Mouse (Mus musculus): ENCODE data around the gene D630039A03Rik. TPM values are rescaled to one million over a fixed set of nuclear protein-coding genes. Genes with fewer than 3 reads are reported as not detected.
"Not testable (repeated sequence)": the region's sequence is repeated elsewhere in the genome, so short reads cannot be mapped to it uniquely, and the experiment has no call there.

The D630039A03Rik gene
- polyA plus RNA-seq, 1 experiment from 2014 or later = 0.35 TPM

GRCm38 (mm10) chr4:57902619-57903018 lies 13.5 kb downstream of the D630039A03Rik start:
- Histone ChIP-seq H3K4me3 (no peak overlapping the region), H3K4me1 (replicated peaks) (peaks cover 5% of the 10 kb centered on the region; the same call in 1 of the 2 replicates), H3K27me3 (no peaks in the 10 kb centered on the region), H3K36me3 (no peaks in the 10 kb centered on the region), H3K27ac (replicated peaks) (no peak overlapping the region), H3K9me3 (no peaks in the 10 kb centered on the region), H3K4me2 (no peak overlapping the region), H3K9ac (no peak overlapping the region)
- 85% methylated on average over 5 of the region's 5 CpGs for WGBS
- ATAC-seq (ENCODE audit: low read depth) = no peak

- WGBS = 14% methylated on average over 4 of the region's 4 CpGs
- no peaks in the 10 kb centered on the region for H3K36me3 ChIP-seq
- H3K4me3 ChIP-seq = no peak overlapping the region
- H3K4me1 ChIP-seq (replicated peaks) = peaks cover 5% of the 10 kb centered on the region; the same call in 1 of the 2 replicates
- no peak overlapping the region for H3K4me2 ChIP-seq
- no peaks in the 10 kb centered on the region for H3K27me3 ChIP-seq
- H3K9ac ChIP-seq = no peak overlapping the region
- 0 out of 2 replicates have a peak, but pooled peaks have one; percentile 69 for ATAC-seq (ENCODE audit: low read depth)
- H3K27ac ChIP-seq (replicated peaks) = no peak overlapping the region
- H3K9me3 ChIP-seq = no peaks in the 10 kb centered on the region
Observed at GRCm38 (mm10) chr4:57901210-57901609, 14.9 kb downstream of the D630039A03Rik start.

- no peaks in the 10 kb centered on the region for H3K27me3 ChIP-seq
- H3K9ac ChIP-seq = no peak overlapping the region
- ATAC-seq (ENCODE audit: low read depth) = no peak
- no peak overlapping the region for H3K4me2 ChIP-seq
- H3K9me3 ChIP-seq = no peaks in the 10 kb centered on the region
- H3K4me3 ChIP-seq = no peak overlapping the region
- peaks cover 19% of the 10 kb centered on the region for H3K4me1 ChIP-seq (replicated peaks)
- no peak overlapping the region for H3K27ac ChIP-seq (replicated peaks)
- WGBS = 87% methylated on average over 3 of the region's 3 CpGs
- H3K36me3 ChIP-seq = no peaks in the 10 kb centered on the region
Observed at GRCm38 (mm10) chr4:57896631-57897030, 19.5 kb downstream of the D630039A03Rik start.

DNA sequence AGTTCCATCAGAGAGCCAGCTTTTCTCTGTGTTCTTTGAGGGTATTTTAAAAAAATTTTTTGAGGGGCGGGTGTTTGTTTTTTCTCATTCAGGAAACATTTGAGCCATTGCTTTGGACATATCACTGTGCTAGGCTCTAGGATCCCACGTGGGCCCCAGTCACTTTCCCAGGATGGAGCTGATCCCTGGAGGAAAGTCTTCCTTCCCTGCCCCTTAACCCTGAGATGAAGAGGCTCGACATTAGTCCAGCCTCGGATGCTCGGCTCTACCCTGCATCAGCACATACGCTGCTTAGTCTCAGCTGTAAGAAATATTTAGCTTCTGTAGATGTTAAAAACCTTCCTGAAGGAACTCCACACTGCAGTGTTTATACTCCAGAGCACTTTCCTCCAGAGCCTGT lies 20.2 kb downstream of the D630039A03Rik start:
- Histone ChIP-seq H3K9ac (no peak overlapping the region), H3K9me3 (no peaks in the 10 kb centered on the region), H3K27ac (replicated peaks) (no peak overlapping the region), H3K4me1 (replicated peaks) (peaks cover 26% of the 10 kb centered on the region), H3K27me3 (no peaks in the 10 kb centered on the region), H3K4me3 (no peak overlapping the region), H3K36me3 (no peaks in the 10 kb centered on the region), H3K4me2 (no peak overlapping the region)
- no peak for ATAC-seq (ENCODE audit: low read depth)
- 62% methylated on average over 6 of the region's 6 CpGs for WGBS

- no peak for ATAC-seq (ENCODE audit: low read depth)
- H3K4me2 ChIP-seq = no peak overlapping the region
- H3K27me3 ChIP-seq = no peaks in the 10 kb centered on the region
- no peaks in the 10 kb centered on the region for H3K36me3 ChIP-seq
- no peak overlapping the region for H3K27ac ChIP-seq (replicated peaks)
- no peaks in the 10 kb centered on the region for H3K9me3 ChIP-seq
- 52% methylated on average over 5 of the region's 5 CpGs for WGBS
- no peak overlapping the region for H3K4me3 ChIP-seq
- H3K4me1 ChIP-seq (replicated peaks) = peaks cover 26% of the 10 kb centered on the region
- no peak overlapping the region for H3K9ac ChIP-seq
Observed at GRCm38 (mm10) chr4:57895140-57895539, 21.0 kb downstream of the D630039A03Rik start.

GRCm38 (mm10) chr4:57892001-57892586 lies 24.0 kb downstream of the D630039A03Rik start:
- H3K4me2 ChIP-seq = peak overlapping the region; percentile 9; the same call in 1 of the 2 replicates
- H3K4me1 ChIP-seq (replicated peaks) = peaks cover 26% of the 10 kb centered on the region
- H3K27me3 ChIP-seq = no peaks in the 10 kb centered on the region
- no peak overlapping the region for H3K4me3 ChIP-seq
- H3K27ac ChIP-seq (replicated peaks) = peak overlapping the region; percentile 56; the same call in 1 of the 2 replicates
- no peaks in the 10 kb centered on the region for H3K9me3 ChIP-seq
- no peaks in the 10 kb centered on the region for H3K36me3 ChIP-seq
- peak; percentile 80 for ATAC-seq (ENCODE audit: low read depth)
- no peak overlapping the region for H3K9ac ChIP-seq
- 46% methylated on average over 10 of the region's 10 CpGs for WGBS

GRCm38 (mm10) chr4:57889773-57890172 lies 26.3 kb downstream of the D630039A03Rik start:
- no peak for ATAC-seq (ENCODE audit: low read depth)
- Histone ChIP-seq H3K36me3 (no peaks in the 10 kb centered on the region), H3K27ac (replicated peaks) (no peak overlapping the region), H3K9ac (no peak overlapping the region), H3K9me3 (no peaks in the 10 kb centered on the region), H3K4me1 (replicated peaks) (peaks cover 37% of the 10 kb centered on the region), H3K4me2 (no peak overlapping the region), H3K27me3 (no peaks in the 10 kb centered on the region), H3K4me3 (no peak overlapping the region)
- WGBS = 85% methylated on average over 8 of the region's 8 CpGs

GRCm38 (mm10) chr4:57888978-57889377 lies 27.1 kb downstream of the D630039A03Rik start:
- peaks cover 42% of the 10 kb centered on the region for H3K4me1 ChIP-seq (replicated peaks)
- not testable (repeated sequence) for H3K9me3 ChIP-seq; H3K27ac ChIP-seq (replicated peaks); H3K36me3 ChIP-seq; H3K9ac ChIP-seq; H3K27me3 ChIP-seq; H3K4me3 ChIP-seq; ATAC-seq (ENCODE audit: low read depth); H3K4me2 ChIP-seq
- WGBS = 97% methylated on average over 1 of the region's 1 CpGs

DNA sequence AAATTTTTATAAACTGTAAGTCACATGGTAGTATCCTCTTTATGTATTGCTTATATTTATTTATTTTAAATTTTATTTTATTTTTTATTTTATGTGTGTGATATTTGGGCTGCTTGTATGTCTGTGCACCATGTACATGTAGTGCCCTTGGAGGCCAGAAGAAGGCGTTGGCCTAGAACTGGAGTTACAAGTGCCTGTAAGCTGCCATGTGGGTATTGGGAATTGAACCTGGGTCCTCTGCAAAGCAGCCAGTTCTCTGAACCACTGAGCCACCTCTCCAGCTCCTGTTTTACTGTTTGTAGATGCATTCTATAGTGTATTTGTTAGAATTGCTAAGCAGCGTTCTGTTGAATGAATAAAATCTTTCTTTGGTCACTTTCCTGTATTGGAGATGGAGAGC lies 27.9 kb downstream of the D630039A03Rik start:
- H3K36me3 ChIP-seq = no peaks in the 10 kb centered on the region
- WGBS = 98% methylated on average over 2 of the region's 2 CpGs
- peaks cover 42% of the 10 kb centered on the region for H3K4me1 ChIP-seq (replicated peaks)
- no peak overlapping the region for H3K9ac ChIP-seq
- no peak for ATAC-seq (ENCODE audit: low read depth)
- H3K4me3 ChIP-seq = no peak overlapping the region
- no peak overlapping the region for H3K4me2 ChIP-seq
- no peaks in the 10 kb centered on the region for H3K9me3 ChIP-seq
- no peak overlapping the region for H3K27ac ChIP-seq (replicated peaks)
- H3K27me3 ChIP-seq = no peaks in the 10 kb centered on the region

GRCm38 (mm10) chr4:57886888-57887230 lies 29.2 kb downstream of the D630039A03Rik start:
- Histone ChIP-seq H3K27me3 (no peaks in the 10 kb centered on the region), H3K9ac (no peak overlapping the region), H3K4me3 (no peak overlapping the region), H3K9me3 (no peaks in the 10 kb centered on the region), H3K36me3 (no peaks in the 10 kb centered on the region), H3K27ac (replicated peaks) (no peak overlapping the region), H3K4me1 (replicated peaks) (peaks cover 33% of the 10 kb centered on the region), H3K4me2 (no peak overlapping the region)
- WGBS = 95% methylated on average over 3 of the region's 3 CpGs
- ATAC-seq (ENCODE audit: low read depth) = no peak

DNA sequence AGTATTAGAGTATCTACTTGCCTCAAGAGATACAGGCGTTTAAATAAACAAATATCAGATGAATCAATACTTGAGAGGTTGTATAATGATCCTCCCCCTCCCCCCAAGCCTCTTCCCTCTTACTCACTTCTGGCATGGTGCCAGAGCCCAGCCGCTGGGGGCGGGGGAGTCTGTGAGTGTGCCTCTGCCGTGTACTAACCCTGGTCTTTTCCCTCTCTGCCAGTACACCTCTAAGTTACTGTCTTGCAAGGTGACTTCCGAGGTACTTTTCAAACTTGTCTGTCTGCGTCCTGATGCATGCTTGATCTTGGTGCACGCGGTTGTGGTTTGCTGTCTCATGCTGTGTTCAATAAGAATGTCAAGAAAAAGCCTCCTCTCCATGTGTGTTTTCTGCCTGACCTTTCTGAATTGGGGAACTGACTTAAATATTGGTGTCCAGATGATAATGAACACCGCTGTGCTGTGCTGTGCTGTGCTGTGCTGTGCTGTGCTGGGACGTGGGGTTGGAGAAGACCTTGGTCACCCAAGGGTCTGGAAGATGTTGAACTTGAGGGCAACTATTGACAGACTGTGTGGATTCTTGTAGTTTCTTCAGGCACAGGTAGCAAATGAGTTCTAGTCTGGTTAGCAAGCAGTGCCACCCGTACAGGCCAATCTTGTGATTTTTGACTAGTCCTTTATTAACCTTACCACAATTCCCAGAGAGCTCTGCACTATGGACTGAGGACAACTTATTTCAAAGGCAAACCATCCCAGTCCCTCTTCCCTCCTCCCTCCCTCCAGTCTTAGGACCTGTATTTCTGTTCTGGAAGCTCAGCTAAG lies 29.8 kb downstream of the D630039A03Rik start:
- peak; percentile 70 for ATAC-seq (ENCODE audit: low read depth)
- Histone ChIP-seq H3K27me3 (no peaks in the 10 kb centered on the region), H3K9ac (no peak overlapping the region), H3K27ac (replicated peaks) (no peak overlapping the region), H3K36me3 (no peaks in the 10 kb centered on the region), H3K4me1 (replicated peaks) (peaks cover 27% of the 10 kb centered on the region), H3K4me2 (no peak overlapping the region), H3K4me3 (no peak overlapping the region), H3K9me3 (no peaks in the 10 kb centered on the region)
- WGBS = 63% methylated on average over 11 of the region's 11 CpGs

GRCm38 (mm10) chr4:57885186-57885585 lies 30.9 kb downstream of the D630039A03Rik start:
- no peaks in the 10 kb centered on the region for H3K27me3 ChIP-seq
- no peak overlapping the region for H3K27ac ChIP-seq (replicated peaks)
- no peaks in the 10 kb centered on the region for H3K9me3 ChIP-seq
- H3K4me3 ChIP-seq = no peak overlapping the region
- H3K4me1 ChIP-seq (replicated peaks) = peaks cover 24% of the 10 kb centered on the region
- H3K36me3 ChIP-seq = no peaks in the 10 kb centered on the region
- no peak overlapping the region for H3K4me2 ChIP-seq
- no peak overlapping the region for H3K9ac ChIP-seq
- ATAC-seq (ENCODE audit: low read depth) = no peak
- WGBS = 47% methylated on average over 2 of the region's 2 CpGs
